Mouse (Mus musculus): ENCODE measurements around the gene Cmbl.
"Not testable (repeated sequence)": the region's sequence is repeated elsewhere in the genome, so short reads cannot be mapped to it uniquely, and the experiment has no call there.

Cmbl gene

GRCm38 (mm10) chr15:31576076-31576475 lies 10.9 kb downstream of the Cmbl start:
- DNase-seq (ENCODE audit: extremely low read depth, low read depth, low spot score), result no peak

GRCm38 (mm10) chr15:31581086-31581485 lies 15.9 kb downstream of the Cmbl start:
- DNase-seq (ENCODE audit: extremely low read depth, low read depth, low spot score), result not testable (repeated sequence)

- no peak for DNase-seq (ENCODE audit: extremely low read depth, low read depth, low spot score)
These were observed 18.3 kb downstream of the Cmbl start for GRCm38 (mm10) chr15:31583304-31584085.

GRCm38 (mm10) chr15:31585238-31585637 lies 20.0 kb downstream of the Cmbl start:
- DNase-seq (ENCODE audit: extremely low read depth, low read depth, low spot score), result no peak

GRCm38 (mm10) chr15:31586088-31586487 lies 20.9 kb downstream of the Cmbl start:
- no peak for DNase-seq (ENCODE audit: extremely low read depth, low read depth, low spot score)

GRCm38 (mm10) chr15:31586519-31586918 lies 21.3 kb downstream of the Cmbl start:
- no peak for DNase-seq (ENCODE audit: extremely low read depth, low read depth, low spot score)

GRCm38 (mm10) chr15:31587789-31588188 lies 22.6 kb downstream of the Cmbl start:
- no peak for DNase-seq (ENCODE audit: extremely low read depth, low read depth, low spot score)

GRCm38 (mm10) chr15:31588989-31589640 lies 23.9 kb downstream of the Cmbl start:
- no peak for DNase-seq (ENCODE audit: extremely low read depth, low read depth, low spot score)

GRCm38 (mm10) chr15:31590176-31590575 lies 25.0 kb downstream of the Cmbl start:
- no peak for DNase-seq (ENCODE audit: extremely low read depth, low read depth, low spot score)

GRCm38 (mm10) chr15:31592531-31592930 lies 27.3 kb downstream of the Cmbl start:
- no peak for DNase-seq (ENCODE audit: extremely low read depth, low read depth, low spot score)

GRCm38 (mm10) chr15:31594260-31594659 lies 29.1 kb downstream of the Cmbl start:
- no peak for DNase-seq (ENCODE audit: extremely low read depth, low read depth, low spot score)

- DNase-seq (ENCODE audit: extremely low read depth, low read depth, low spot score), result no peak
These were observed 30.5 kb downstream of the Cmbl start for GRCm38 (mm10) chr15:31595651-31596050.

- no peak for DNase-seq (ENCODE audit: extremely low read depth, low read depth, low spot score)
These were observed 34.6 kb downstream of the Cmbl start for GRCm38 (mm10) chr15:31599834-31600233.

GRCm38 (mm10) chr15:31601279-31601645 lies 36.1 kb downstream of the Cmbl start:
- DNase-seq (ENCODE audit: extremely low read depth, low read depth, low spot score), result no peak

GRCm38 (mm10) chr15:31601646-31602374 lies 36.6 kb downstream of the Cmbl start, which contains the start of the genes Cct5 and Fam173b:
TSS of gene Cct5 (minus strand) at chr15:31601804.
TSS of gene Fam173b (plus strand) at chr15:31601852.
- peak; percentile 73 for DNase-seq (ENCODE audit: extremely low read depth, low read depth, low spot score)

GRCm38 (mm10) chr15:31602426-31602825 lies 37.2 kb downstream of the Cmbl start:
- DNase-seq (ENCODE audit: extremely low read depth, low read depth, low spot score), result no peak

GRCm38 (mm10) chr15:31603113-31603512 lies 37.9 kb downstream of the Cmbl start:
- DNase-seq (ENCODE audit: extremely low read depth, low read depth, low spot score), result no peak

GRCm38 (mm10) chr15:31606821-31607220 lies 41.6 kb downstream of the Cmbl start:
- DNase-seq (ENCODE audit: extremely low read depth, low read depth, low spot score), result no peak

- no peak for DNase-seq (ENCODE audit: extremely low read depth, low read depth, low spot score)
These were observed 45.8 kb downstream of the Cmbl start for GRCm38 (mm10) chr15:31611027-31611426.

- DNase-seq (ENCODE audit: extremely low read depth, low read depth, low spot score), result no peak
These were observed 46.8 kb downstream of the Cmbl start for GRCm38 (mm10) chr15:31611976-31612375.

GRCm38 (mm10) chr15:31613826-31614453 lies 48.8 kb downstream of the Cmbl start:
- DNase-seq (ENCODE audit: extremely low read depth, low read depth, low spot score), result no peak
